Mouse (Mus musculus) forebrain, embryonic 12.5 days (tissue): ENCODE results near the gene Baiap3. TPM values are rescaled to one million over a fixed set of nuclear protein-coding genes. Genes with fewer than 3 reads are reported as not detected.
A peak's percentile ranks its signal among the peaks of the same experiment; 100 is the strongest.
"Not testable (repeated sequence)": the region's sequence is repeated elsewhere in the genome, so short reads cannot be mapped to it uniquely, and the experiment has no call there.

Experiments used
- ATAC-seq: fragments of 200-750 bp; cut with Nextera tagmentation; 2 replicates; pipeline ENCODE4 v1.8.0; 2017; ENCODE audit warnings: moderate TSS enrichment; ENCODE audit not compliant: low FRiP score
- H3K27ac ChIP-seq: fragments of 300-500 bp; sonication (generic); 2 replicates; pipeline ENCODE4 v1.5.1; 2016; ENCODE audit warnings: mild to moderate bottlenecking
- H3K27me3 ChIP-seq: fragments of 300-500 bp; sonication (generic); 2 replicates; pipeline ENCODE4 v1.6.1; 2016; ENCODE audit warnings: mild to moderate bottlenecking
- H3K36me3 ChIP-seq: fragments of 300-500 bp; sonication (generic); replicated peaks from 2 replicates; pipeline ENCODE4 v1.6.1; 2016; ENCODE audit warnings: mild to moderate bottlenecking
- H3K4me1 ChIP-seq: fragments of 300-500 bp; sonication (generic); 2 replicates; pipeline ENCODE4 v1.6.1; 2016
- H3K4me2 ChIP-seq: fragments of 300-500 bp; sonication (generic); 2 replicates; pipeline ENCODE4 v1.6.1; 2016; ENCODE audit warnings: mild to moderate bottlenecking, moderate library complexity
- H3K4me3 ChIP-seq: fragments of 300-500 bp; sonication (generic); replicated peaks from 2 replicates; pipeline ENCODE4 v1.5.1; 2016; ENCODE audit warnings: mild to moderate bottlenecking
- H3K9ac ChIP-seq: fragments of 300-500 bp; sonication (generic); 2 replicates; pipeline ENCODE4 v1.6.1; 2016; ENCODE audit warnings: mild to moderate bottlenecking
- H3K9me3 ChIP-seq: fragments of 300-500 bp; sonication (generic); 2 replicates; pipeline ENCODE4 v1.6.1; 2016
- WGBS: fragments of 180-500 bp; shearing (Covaris S2); methylation state at CpG from one replicate; pipeline ENCODE4 v1.1.7; 2016; 5-methylcytosine and 5-hydroxymethylcytosine counted together
- polyA plus RNA-seq: library from polyadenylated mRNA; unstranded; fragments of >200 nt; fragmentation: Nextera tagmentation; extraction: Ambion mirVana; gene quantifications from 2 replicates; pipeline ENCODE4 v1.2.1, GENCODE M21; 2016

Gene Baiap3
- polyA plus RNA-seq, 1 experiment from 2014 or later, result 3.8 TPM

DNA sequence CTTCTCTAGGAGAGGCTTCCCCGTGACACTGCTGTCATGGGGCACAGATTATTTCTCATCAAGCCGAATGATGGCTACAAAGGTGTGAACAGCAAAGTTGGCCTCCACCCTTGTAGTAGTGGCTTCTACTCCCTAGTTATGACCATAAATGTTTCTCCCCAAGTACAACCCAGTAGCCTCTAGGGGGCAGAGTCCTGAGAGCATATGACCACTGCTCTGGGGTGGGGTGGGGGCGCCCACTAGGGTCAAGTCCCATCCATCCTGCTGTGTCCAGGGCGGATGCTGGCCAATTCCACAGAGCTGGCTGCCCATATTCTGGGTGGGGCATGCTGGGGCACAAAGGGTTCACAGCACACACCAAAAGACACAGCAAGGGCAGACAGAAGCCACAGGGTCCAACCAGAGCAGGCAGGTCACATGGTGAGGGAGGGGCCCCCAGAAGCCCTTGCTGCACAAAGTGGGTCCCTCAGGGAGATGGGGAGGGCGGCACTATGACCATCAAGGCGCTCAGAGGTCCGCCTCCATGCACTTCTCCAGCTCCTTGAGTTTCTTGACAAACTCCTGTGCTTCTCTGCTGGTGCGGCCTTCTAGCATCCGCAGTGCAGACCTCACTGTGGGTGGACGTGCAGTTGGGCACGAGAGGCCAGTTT is 12.9 kb downstream of the Baiap3 start:
- H3K4me2 ChIP-seq, result no peak overlapping the region
- H3K27me3 ChIP-seq, result no peaks in the 10 kb centered on the region
- no peak for ATAC-seq
- H3K36me3 ChIP-seq, result peaks cover 44% of the 10 kb centered on the region
- no peak overlapping the region for H3K4me3 ChIP-seq
- WGBS, result 88% methylated on average over 11 of the region's 11 CpGs
- no peak overlapping the region for H3K9ac ChIP-seq
- no peak overlapping the region for H3K27ac ChIP-seq
- H3K4me1 ChIP-seq, result peaks cover 20% of the 10 kb centered on the region
- no peaks in the 10 kb centered on the region for H3K9me3 ChIP-seq

DNA sequence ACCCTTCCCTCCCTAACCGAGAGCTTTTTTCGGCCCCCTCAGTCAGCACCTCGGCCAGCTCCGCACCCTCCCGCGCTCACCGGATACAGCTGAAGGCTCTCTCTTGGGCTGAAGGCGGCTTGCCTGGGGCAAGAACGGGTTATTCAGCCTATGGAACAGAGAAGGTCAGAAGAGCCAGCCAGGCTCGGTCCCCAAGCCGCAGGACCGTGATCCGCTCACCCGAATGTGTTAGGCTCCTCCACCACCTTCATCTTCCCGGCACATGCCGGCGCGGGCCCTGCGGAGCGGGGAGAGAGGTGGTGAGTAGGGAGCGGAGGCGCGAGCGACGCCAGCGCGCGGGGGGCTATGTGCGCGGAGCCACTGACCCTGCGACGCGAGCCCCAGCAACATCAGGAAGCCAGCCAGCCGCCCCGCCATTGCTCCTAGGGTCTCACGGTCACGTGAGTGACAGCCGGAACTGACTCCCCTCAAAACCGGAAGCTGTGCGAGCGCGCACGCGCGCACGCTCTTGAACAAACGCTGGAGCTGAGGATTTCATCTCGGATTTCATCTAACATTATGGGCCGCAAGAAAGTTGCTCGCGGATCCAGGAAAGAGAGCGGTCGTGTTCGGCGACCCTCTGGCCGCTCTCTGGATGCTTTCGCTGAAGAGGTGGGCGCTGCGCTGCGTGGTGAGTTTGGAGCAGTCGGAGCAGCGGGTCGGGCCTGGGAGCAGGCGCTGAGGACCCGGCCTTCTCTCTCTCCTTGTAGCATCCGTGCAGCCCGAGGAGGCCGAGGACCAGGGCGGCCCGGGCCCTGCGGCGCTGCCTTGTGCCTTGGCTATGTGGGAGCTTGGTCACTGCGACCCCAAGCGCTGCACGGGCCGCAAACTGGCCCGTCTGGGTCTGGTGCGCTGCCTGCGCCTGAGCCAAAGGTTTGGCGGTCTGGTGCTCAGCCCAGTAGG is 16.2 kb downstream of the Baiap3 start, which contains the start of the genes Gnptg and Tsr3:
Gene Gnptg, minus strand, starts transcription at position 430 of the 942 bp plus-strand sequence.
Gene Tsr3, plus strand, starts transcription at position 476 of the 942 bp plus-strand sequence.
- WGBS, result 1% methylated on average over 80 of the region's 80 CpGs

DNA sequence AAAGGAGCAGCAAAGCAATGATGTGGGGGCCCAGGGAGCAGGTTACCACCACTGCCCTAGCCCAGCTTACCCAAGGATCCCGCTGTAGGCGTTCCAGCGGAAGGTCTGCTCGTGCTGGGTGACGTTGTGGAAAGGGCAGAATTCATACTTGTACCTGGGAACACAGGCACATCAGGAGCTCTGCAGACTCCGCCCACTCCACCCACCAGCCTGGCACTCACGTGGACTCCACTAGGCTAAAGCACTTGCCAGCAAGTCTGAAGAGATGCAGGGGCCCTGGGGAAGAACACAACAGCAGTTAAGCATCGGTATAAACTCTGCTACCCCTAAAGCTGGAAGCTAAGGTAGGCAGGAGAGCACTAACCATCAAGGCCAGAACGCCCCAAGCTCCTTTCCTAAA is 20.5 kb downstream of the Baiap3 start:
- WGBS, result 85% methylated on average over 9 of the region's 9 CpGs
- no peaks in the 10 kb centered on the region for H3K27me3 ChIP-seq
- H3K36me3 ChIP-seq, result peaks cover 32% of the 10 kb centered on the region
- H3K9ac ChIP-seq, result no peak overlapping the region
- ATAC-seq, result no peak
- no peak overlapping the region for H3K27ac ChIP-seq
- H3K4me2 ChIP-seq, result no peak overlapping the region
- H3K4me1 ChIP-seq, result peaks cover 13% of the 10 kb centered on the region
- H3K4me3 ChIP-seq, result no peak overlapping the region
- H3K9me3 ChIP-seq, result no peaks in the 10 kb centered on the region

More for the DNA sequence above, 16.2 kb downstream of the Baiap3 start, which contains the start of the genes Gnptg and Tsr3:
- Histone ChIP-seq H3K9me3 (no peaks in the 10 kb centered on the region), H3K36me3 (peaks cover 52% of the 10 kb centered on the region), H3K27ac (peak within 1 kb of the TSS; percentile 78), H3K4me2 (peak within 1 kb of the TSS; percentile 97), H3K27me3 (no peaks in the 10 kb centered on the region), H3K4me3 (peak within 1 kb of the TSS; percentile 98), H3K4me1 (peaks cover 23% of the 10 kb centered on the region), H3K9ac (peak within 1 kb of the TSS; percentile 99)
- peak; percentile 87 for ATAC-seq

DNA sequence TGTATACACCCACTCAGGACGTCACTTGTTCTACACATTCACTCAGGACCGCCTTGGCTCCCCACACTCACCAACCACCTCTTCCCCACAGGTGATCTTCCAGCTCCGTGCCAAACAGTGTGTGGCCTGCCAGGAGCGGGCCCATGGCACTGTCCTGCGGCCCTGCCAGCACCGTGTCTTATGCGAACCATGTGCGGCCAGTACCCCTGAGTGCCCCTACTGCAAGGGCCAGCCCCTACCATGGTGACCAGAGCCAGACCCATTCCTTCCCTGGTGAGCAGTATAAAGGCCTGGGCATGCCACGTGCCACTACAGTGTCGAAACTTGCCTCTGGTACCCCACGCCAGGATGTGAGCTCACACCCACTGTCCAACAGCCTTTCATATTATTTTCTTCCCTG is 24.5 kb downstream of the Baiap3 start:
- H3K4me1 ChIP-seq, H3K9ac ChIP-seq, H3K9me3 ChIP-seq, H3K27ac ChIP-seq, H3K4me3 ChIP-seq, H3K27me3 ChIP-seq, H3K4me2 ChIP-seq: not testable (repeated sequence)
- 90% methylated on average over 5 of the region's 11 CpGs for WGBS
- H3K36me3 ChIP-seq, result peaks cover 43% of the 10 kb centered on the region
- ATAC-seq, result 0 out of 2 replicates have a peak, but pooled peaks have one; percentile 36

DNA sequence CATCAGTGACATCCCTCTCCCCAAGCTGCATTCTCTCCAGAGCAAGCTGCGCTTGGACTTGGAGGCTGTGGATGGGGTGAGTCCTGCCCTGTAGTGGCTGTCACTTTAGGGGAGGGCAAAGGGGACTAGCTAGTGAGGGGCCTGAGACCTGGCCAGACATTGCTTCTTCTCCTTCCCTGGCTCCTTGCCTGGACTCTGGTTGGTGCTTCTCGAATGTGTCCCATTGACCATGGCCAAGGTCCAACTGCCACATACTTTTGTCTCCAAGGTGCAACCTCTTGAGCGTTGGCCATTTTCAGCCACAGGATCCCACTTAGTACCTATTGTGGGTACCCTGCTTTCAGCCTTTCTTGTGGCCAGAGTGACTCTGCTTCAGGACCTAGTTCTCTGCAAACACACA is 25.5 kb downstream of the Baiap3 start:
- Histone ChIP-seq H3K9me3 (no peaks in the 10 kb centered on the region), H3K9ac (no peak overlapping the region), H3K27me3 (no peaks in the 10 kb centered on the region), H3K4me1 (no peaks in the 10 kb centered on the region), H3K4me2 (no peak overlapping the region), H3K36me3 (peaks cover 41% of the 10 kb centered on the region), H3K4me3 (no peak overlapping the region), H3K27ac (no peak overlapping the region)
- ATAC-seq, result no peak
- WGBS, result 86% methylated on average over 3 of the region's 3 CpGs

DNA sequence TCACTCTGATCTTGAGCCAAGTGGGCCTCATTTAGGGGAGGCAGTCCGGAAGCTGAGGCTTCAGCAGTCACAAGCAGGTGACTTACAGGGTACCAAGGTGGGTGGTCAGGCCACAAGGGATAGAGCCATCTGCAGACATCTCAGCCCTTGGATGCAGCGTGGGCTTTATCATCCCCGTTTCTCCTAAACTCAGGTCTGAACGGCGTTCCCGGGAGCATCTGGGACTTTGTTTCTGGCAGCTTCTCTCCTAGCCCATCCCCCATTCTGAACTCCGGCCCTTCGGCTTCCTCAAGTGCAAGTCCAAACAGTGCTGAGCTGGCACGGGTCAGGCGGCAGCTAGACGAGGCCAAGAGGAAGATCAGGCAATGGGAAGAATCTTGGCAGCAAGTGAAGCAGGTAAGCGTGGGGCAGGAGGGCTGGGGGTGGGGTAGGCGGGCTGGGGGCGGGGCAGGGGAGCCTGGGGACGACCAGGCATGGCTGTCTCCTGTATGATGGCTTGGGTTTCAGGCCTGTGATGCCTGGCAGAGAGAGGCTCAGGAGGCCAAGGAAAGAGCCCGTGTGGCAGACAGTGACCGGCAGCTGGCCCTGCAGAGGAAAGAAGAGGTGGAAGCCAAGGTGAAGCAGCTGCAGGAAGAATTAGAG is 26.0 kb downstream of the Baiap3 start:
- not testable (repeated sequence) for H3K9ac ChIP-seq, ATAC-seq, H3K4me1 ChIP-seq, H3K4me2 ChIP-seq, H3K4me3 ChIP-seq, H3K27ac ChIP-seq, H3K9me3 ChIP-seq, H3K27me3 ChIP-seq
- 82% methylated on average over 17 of the region's 17 CpGs for WGBS
- peaks cover 36% of the 10 kb centered on the region for H3K36me3 ChIP-seq

DNA sequence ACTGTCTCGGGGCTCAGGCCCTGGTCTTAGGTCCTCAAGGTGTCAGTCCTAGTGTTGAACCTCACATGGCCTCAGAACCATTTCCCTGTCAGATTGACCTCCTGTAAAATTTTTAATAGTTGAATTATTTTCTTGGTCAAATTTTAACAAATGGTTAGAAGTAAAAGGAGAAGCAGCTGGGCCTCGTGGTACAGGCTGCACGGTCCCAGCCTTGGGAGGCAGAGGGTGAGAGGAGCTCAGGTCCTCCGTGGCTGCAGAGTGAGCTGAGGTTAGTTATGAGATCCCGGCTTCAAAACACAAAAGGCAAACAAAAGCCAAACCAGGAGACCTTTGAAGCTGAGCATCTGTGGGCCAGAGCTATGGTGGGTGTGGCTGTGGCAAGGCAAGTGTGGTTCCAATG is 28.2 kb downstream of the Baiap3 start:
- H3K9me3 ChIP-seq, result no peaks in the 10 kb centered on the region
- H3K27me3 ChIP-seq, result no peaks in the 10 kb centered on the region; the same call in 1 of the 2 replicates
- H3K4me1 ChIP-seq, result no peaks in the 10 kb centered on the region
- H3K4me2 ChIP-seq, result no peak overlapping the region
- no peak overlapping the region for H3K9ac ChIP-seq
- no peak for ATAC-seq
- no peak overlapping the region for H3K4me3 ChIP-seq
- 88% methylated on average over 5 of the region's 5 CpGs for WGBS
- H3K27ac ChIP-seq, result no peak overlapping the region
- peaks cover 27% of the 10 kb centered on the region for H3K36me3 ChIP-seq

DNA sequence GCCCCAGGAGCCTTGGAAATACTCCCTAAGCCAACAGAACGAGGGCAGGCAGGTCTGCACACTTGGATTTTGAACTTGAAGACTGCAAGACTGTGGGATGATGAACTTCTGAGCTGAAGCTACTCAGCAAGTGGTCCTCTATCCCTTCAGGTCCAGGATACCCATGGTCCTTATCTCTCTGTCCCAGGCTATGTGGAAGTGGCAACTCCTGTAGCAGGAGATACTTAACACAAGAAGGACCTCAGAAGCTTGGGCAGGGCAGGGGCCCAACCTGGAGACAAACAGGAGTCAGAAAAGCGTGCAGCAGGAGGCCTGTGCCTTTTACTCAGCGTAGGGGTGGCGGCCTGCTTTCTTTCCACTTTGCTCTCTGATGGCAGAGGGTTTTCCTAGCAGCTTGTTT is 30.5 kb downstream of the Baiap3 start:
- Histone ChIP-seq H3K4me3 (no peak overlapping the region), H3K9ac (no peak overlapping the region), H3K27ac (no peak overlapping the region), H3K27me3 (peaks cover 3% of the 10 kb centered on the region), H3K4me2 (no peak overlapping the region), H3K9me3 (no peaks in the 10 kb centered on the region), H3K4me1 (peaks cover 14% of the 10 kb centered on the region), H3K36me3 (peaks cover 18% of the 10 kb centered on the region)
- ATAC-seq, result no peak
- 84% methylated on average over 4 of the region's 4 CpGs for WGBS

DNA sequence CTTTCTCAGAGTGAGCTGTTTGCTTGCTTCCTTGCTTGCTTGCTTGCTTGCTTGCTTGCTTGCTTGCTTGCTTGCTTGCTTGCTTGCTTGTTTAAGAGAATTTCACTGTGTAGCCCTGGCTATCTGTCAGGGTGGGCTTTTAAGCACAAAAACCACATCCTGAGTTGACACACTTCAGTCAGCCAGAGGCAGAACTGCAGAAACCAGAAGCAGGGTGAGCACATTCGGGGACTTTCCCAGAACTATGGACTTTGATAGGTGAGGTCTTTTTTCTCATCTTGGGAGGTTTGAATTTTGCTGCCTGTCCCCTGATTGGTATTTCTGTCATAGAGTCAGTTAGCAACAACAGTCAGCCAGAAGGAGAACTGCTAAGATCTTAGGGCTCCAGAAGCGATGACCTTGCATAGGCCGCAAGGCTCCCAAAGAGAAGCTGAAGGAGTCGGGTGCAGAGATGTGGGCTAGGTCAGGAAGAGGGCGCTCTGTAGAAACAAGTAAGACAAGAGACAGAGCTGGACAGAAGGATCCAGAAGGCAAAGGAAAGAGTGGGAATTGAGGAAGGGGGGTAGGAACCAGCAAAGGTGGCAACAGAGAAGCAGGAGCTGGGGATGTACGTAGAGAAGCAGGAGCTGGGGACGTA is 31.5 kb downstream of the Baiap3 start:
- 88% methylated on average over 7 of the region's 7 CpGs for WGBS
- no peaks in the 10 kb centered on the region for H3K9me3 ChIP-seq
- no peak overlapping the region for H3K4me2 ChIP-seq
- H3K4me1 ChIP-seq, result peaks cover 14% of the 10 kb centered on the region
- H3K9ac ChIP-seq, result no peak overlapping the region
- H3K27me3 ChIP-seq, result peaks cover 3% of the 10 kb centered on the region
- peaks cover 12% of the 10 kb centered on the region for H3K36me3 ChIP-seq
- H3K4me3 ChIP-seq, result no peak overlapping the region
- ATAC-seq, result no peak
- no peak overlapping the region for H3K27ac ChIP-seq

DNA sequence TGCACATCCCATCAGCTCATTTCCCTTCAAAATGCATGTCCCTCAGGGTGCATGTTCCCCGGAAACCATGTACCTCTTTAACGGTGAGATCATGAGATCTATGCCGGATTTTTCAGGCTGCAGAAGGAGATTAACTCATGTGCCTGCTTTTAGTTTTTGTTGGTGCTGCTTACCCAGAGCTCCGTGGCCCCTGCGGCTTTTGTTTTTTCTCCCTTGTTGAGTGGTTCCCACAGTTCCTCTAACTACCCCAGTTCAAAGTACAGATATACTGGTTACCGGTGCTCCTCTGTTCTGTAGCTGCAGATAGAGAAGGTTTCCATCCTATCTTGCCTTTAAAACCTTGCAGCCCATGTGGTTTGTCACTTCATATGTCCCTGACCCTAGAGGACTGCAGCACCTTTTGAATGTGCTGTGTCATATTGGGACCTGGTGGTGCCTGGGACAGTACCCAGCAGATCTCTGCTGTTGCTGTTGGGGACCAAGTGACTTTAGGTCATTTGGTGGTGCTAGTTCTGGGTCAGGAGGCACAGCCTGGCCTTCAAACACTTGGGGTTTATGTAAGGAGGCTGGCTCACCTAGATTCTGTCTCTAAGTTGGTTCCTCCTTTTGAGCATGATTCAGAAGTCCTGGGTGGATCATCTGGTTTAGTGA is 33.1 kb downstream of the Baiap3 start:
- H3K9ac ChIP-seq, result no peak overlapping the region
- H3K4me2 ChIP-seq, result peak overlapping the region; percentile 74
- peak overlapping the region; percentile 22; the same call in 1 of the 2 replicates for H3K4me3 ChIP-seq
- H3K9me3 ChIP-seq, result no peaks in the 10 kb centered on the region
- 29% methylated on average over 6 of the region's 6 CpGs for WGBS
- no peak for ATAC-seq
- H3K27me3 ChIP-seq, result peaks cover 3% of the 10 kb centered on the region
- peaks cover 14% of the 10 kb centered on the region for H3K4me1 ChIP-seq
- peak overlapping the region; percentile 5; the same call in 1 of the 2 replicates for H3K27ac ChIP-seq
- H3K36me3 ChIP-seq, result peaks cover 16% of the 10 kb centered on the region

DNA sequence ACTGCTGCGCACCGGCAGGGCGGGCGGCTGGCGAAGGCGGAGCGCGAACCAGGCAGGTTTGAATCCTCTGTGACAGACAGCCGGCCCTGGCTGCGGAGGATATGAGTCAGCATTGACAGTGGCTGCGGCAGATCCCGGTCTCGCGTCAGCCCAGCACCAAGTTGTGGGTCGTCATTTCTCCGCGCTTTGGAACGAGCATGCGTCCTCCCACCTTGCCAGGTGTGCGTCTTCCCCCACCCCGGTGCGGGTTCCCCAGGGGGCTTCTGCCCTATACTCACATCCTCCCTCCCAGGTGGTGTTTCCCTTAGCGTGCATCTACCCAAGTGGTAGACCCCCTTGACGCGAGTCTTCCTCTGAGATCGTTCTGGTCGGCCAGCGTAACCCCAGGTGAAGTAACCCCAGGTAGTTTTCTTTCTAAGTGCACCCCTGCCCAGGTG is 33.6 kb downstream of the Baiap3 start:
- not testable (repeated sequence) for H3K27me3 ChIP-seq, H3K27ac ChIP-seq, H3K9ac ChIP-seq, H3K9me3 ChIP-seq
- ATAC-seq, result peak; percentile 79
- WGBS, result 8% methylated on average over 14 of the region's 28 CpGs
- peak overlapping the region; percentile 74 for H3K4me2 ChIP-seq
- peaks cover 16% of the 10 kb centered on the region for H3K36me3 ChIP-seq
- H3K4me3 ChIP-seq, result peak overlapping the region; percentile 41
- H3K4me1 ChIP-seq, result peaks cover 14% of the 10 kb centered on the region
